Mouse (Mus musculus): ENCODE measurements at regions not wholly inside any gene's neighbourhood (a gene's known extent, or its start where the extent isn't known, plus 50 kb on each side); places are given as distances from the start of the nearest gene placed in this dataset.

GRCm38 (mm10) chr13:20733046-20733445 is 60.9 kb upstream of the Aoah start:
- Histone ChIP-seq H3K4me2 (ENCODE audit: insufficient read depth, low read depth, poor library complexity, severe bottlenecking) (no peak overlapping the region), H3K9me3 (replicated peaks; ENCODE audit: low read length) (no peaks in the 10 kb centered on the region), H3K36me3 (replicated peaks in 1 of 2; ENCODE audit: control insufficient read depth in 1 of 2, insufficient read depth in 1 of 2, low read length in 1 of 2) (no peaks in the 10 kb centered on the region), H3K27me3 (replicated peaks) (no peaks in the 10 kb centered on the region), H3K27ac (ENCODE audit: insufficient read depth, low read depth) (no peak overlapping the region), H3K9ac (ENCODE audit: insufficient read depth, low read depth) (no peak overlapping the region), H3K79me2 (replicated peaks; ENCODE audit: control insufficient read depth, extremely low read depth, insufficient read depth, poor library complexity, severe bottlenecking) (no peaks in the 10 kb centered on the region), H3K4me3 (replicated peaks in 1 of 3; ENCODE audit: low read depth in 2 of 3, low read length in 2 of 3, poor library complexity in 1 of 3) (no peak overlapping the region), H3K4me1 (ENCODE audit: control insufficient read depth in 1 of 2, insufficient read depth in 2 of 2) (0 out of 4 replicates have a peak, but pooled peaks cover 0 to 2% of the 10 kb centered on the region in 2 experiments)
- dilution Hi-C loops (cut with MboI; ENCODE audit: extremely low pct_ligation_motif_present, extremely low pct_unique_long_range_greater_than_20kb, low sequenced_read_pairs) (no loop called here), in situ Hi-C loops (cut with MboI; ENCODE audit: low pct_ligation_motif_present, low pct_unique_long_range_greater_than_20kb, low sequenced_read_pairs) (no loop called here)
- TF ChIP-seq SMC3 (IDR thresholded peaks at IDR 0.05; ENCODE audit: low read depth, low read length) (no peak), EP300 (IDR thresholded peaks at IDR 0.05; ENCODE audit: low read length) (no peak), ZC3H11A (IDR thresholded peaks at IDR 0.05; ENCODE audit: low read depth, low read length) (no peak), USF2 (conservative IDR thresholded peaks at IDR 0.05; ENCODE audit: low read depth, low read length) (no peak), MAZ (IDR thresholded peaks at IDR 0.05; ENCODE audit: low read depth, low read length) (no peak), RAD21 (IDR thresholded peaks at IDR 0.05; ENCODE audit: low read depth, low read length) (no peak), TBP (conservative IDR thresholded peaks at IDR 0.05; ENCODE audit: low read depth, low read length) (no peak), CHD1 (IDR thresholded peaks at IDR 0.05; ENCODE audit: low read depth, low read length) (no peak), NELFE (IDR thresholded peaks at IDR 0.05; ENCODE audit: low read depth, low read length) (no peak), MXI1 (IDR thresholded peaks at IDR 0.05; ENCODE audit: low read depth, low read length) (no peak), E2F4 (IDR thresholded peaks at IDR 0.05; ENCODE audit: insufficient replicate concordance, low read depth, low read length) (no peak), CHD2 (IDR thresholded peaks at IDR 0.05; ENCODE audit: low read length) (no peak), KAT2A (IDR thresholded peaks at IDR 0.05; ENCODE audit: insufficient replicate concordance, low read length) (no peak), RCOR1 (conservative IDR thresholded peaks at IDR 0.05; ENCODE audit: low read depth, low read length) (no peak), ZKSCAN1 (IDR thresholded peaks at IDR 0.05; ENCODE audit: borderline replicate concordance, low read depth, low read length) (no peak), SIN3A (IDR thresholded peaks at IDR 0.05; ENCODE audit: low read length) (no peak), POLR2AphosphoS2 (IDR thresholded peaks at IDR 0.05; ENCODE audit: low read depth, low read length) (no peak), ETS1 (conservative IDR thresholded peaks at IDR 0.05; ENCODE audit: low read depth, low read length) (no peak), CTCF (conservative IDR thresholded peaks at IDR 0.05 in 1 of 2, IDR thresholded peaks at IDR 0.05 in 1 of 2; ENCODE audit: low read depth in 2 of 2, low read length in 2 of 2) (no peak)
- DNase-seq (ENCODE audit: extremely low read depth), result no peak

GRCm38 (mm10) chr13:20734283-20734682 is 59.6 kb upstream of the Aoah start:
- no peaks in the 10 kb centered on the region for H3K36me3 ChIP-seq (replicated peaks in 1 of 2; ENCODE audit: control insufficient read depth in 1 of 2, insufficient read depth in 1 of 2, low read length in 1 of 2)
- in situ Hi-C loops (cut with MboI; ENCODE audit: low pct_ligation_motif_present, low pct_unique_long_range_greater_than_20kb, low sequenced_read_pairs), result no loop called here
- no peaks in the 10 kb centered on the region for H3K4me1 ChIP-seq (ENCODE audit: control insufficient read depth in 1 of 2, insufficient read depth in 2 of 2)
- dilution Hi-C loops (cut with MboI; ENCODE audit: extremely low pct_ligation_motif_present, extremely low pct_unique_long_range_greater_than_20kb, low sequenced_read_pairs), result no loop called here
- no peak for DNase-seq (ENCODE audit: extremely low read depth)
- H3K27me3 ChIP-seq (replicated peaks), result no peaks in the 10 kb centered on the region
- H3K9ac ChIP-seq (ENCODE audit: insufficient read depth, low read depth), result no peak overlapping the region
- no peak overlapping the region for H3K27ac ChIP-seq (ENCODE audit: insufficient read depth, low read depth)
- no peak overlapping the region for H3K4me3 ChIP-seq (replicated peaks in 1 of 3; ENCODE audit: low read depth in 2 of 3, low read length in 2 of 3, poor library complexity in 1 of 3)
- H3K9me3 ChIP-seq (replicated peaks; ENCODE audit: low read length), result no peaks in the 10 kb centered on the region
- H3K4me2 ChIP-seq (ENCODE audit: insufficient read depth, low read depth, poor library complexity, severe bottlenecking), result no peak overlapping the region
- H3K79me2 ChIP-seq (replicated peaks; ENCODE audit: control insufficient read depth, extremely low read depth, insufficient read depth, poor library complexity, severe bottlenecking), result no peaks in the 10 kb centered on the region
- TF ChIP-seq E2F4 (IDR thresholded peaks at IDR 0.05; ENCODE audit: insufficient replicate concordance, low read depth, low read length) (no peak), MAZ (IDR thresholded peaks at IDR 0.05; ENCODE audit: low read depth, low read length) (no peak), TCF12 (IDR thresholded peaks at IDR 0.05; ENCODE audit: low read depth, low read length) (no peak), IRF4 (IDR thresholded peaks at IDR 0.05; ENCODE audit: low read depth, low read length) (no peak), ZKSCAN1 (IDR thresholded peaks at IDR 0.05; ENCODE audit: borderline replicate concordance, low read depth, low read length) (no peak), RAD21 (IDR thresholded peaks at IDR 0.05; ENCODE audit: low read depth, low read length) (no peak), ZMIZ1 (IDR thresholded peaks at IDR 0.05; ENCODE audit: low read depth, low read length) (no peak), CHD1 (IDR thresholded peaks at IDR 0.05; ENCODE audit: low read depth, low read length) (no peak), MXI1 (IDR thresholded peaks at IDR 0.05; ENCODE audit: low read depth, low read length) (no peak), ELF1 (IDR thresholded peaks at IDR 0.05; ENCODE audit: low read depth, low read length) (no peak), PAX5 (IDR thresholded peaks at IDR 0.05; ENCODE audit: low read length) (no peak), NELFE (IDR thresholded peaks at IDR 0.05; ENCODE audit: low read depth, low read length) (no peak), ETS1 (conservative IDR thresholded peaks at IDR 0.05; ENCODE audit: low read depth, low read length) (no peak), BHLHE40 (IDR thresholded peaks at IDR 0.05; ENCODE audit: low read depth, low read length) (no peak), CHD2 (IDR thresholded peaks at IDR 0.05; ENCODE audit: low read length) (no peak)

Measured in CH12.LX (cell line).